Mouse (Mus musculus): ENCODE data around the gene Cpne7. TPM values are rescaled to one million over a fixed set of nuclear protein-coding genes. Genes with fewer than 3 reads are reported as not detected.
"Not testable (repeated sequence)": the region's sequence is repeated elsewhere in the genome, so short reads cannot be mapped to it uniquely, and the experiment has no call there.

Cpne7 gene
- polyA plus RNA-seq (2012; rRNA removed) = 145 and 196 TPM in 2 replicates

GRCm38 (mm10) chr8:123117127-123117731, at the start of gene Cpne7:
TSS of gene Cpne7 (plus strand) at chr8:123117374.
- DNase-seq (ENCODE audit: extremely low spot score in 1 of 2, low spot score in 1 of 2) = no peak

GRCm38 (mm10) chr8:123071176-123071575, 46.0 kb upstream of the Cpne7 start:
- no peak for DNase-seq (ENCODE audit: extremely low spot score in 1 of 2, low spot score in 1 of 2)

GRCm38 (mm10) chr8:123077213-123077612, 40.0 kb upstream of the Cpne7 start:
- no peak for DNase-seq (ENCODE audit: extremely low spot score in 1 of 2, low spot score in 1 of 2)

- DNase-seq (ENCODE audit: extremely low spot score in 1 of 2, low spot score in 1 of 2) = no peak
Measured at GRCm38 (mm10) chr8:123082993-123083392, 34.2 kb upstream of the Cpne7 start.

- peak; percentile 49 to 56 for DNase-seq (ENCODE audit: extremely low spot score in 1 of 2, low spot score in 1 of 2)
Measured at GRCm38 (mm10) chr8:123083610-123084009, 33.6 kb upstream of the Cpne7 start.

GRCm38 (mm10) chr8:123087289-123087688, 29.9 kb upstream of the Cpne7 start:
- no peak for DNase-seq (ENCODE audit: extremely low spot score in 1 of 2, low spot score in 1 of 2)

GRCm38 (mm10) chr8:123097216-123097615, 20.0 kb upstream of the Cpne7 start:
- DNase-seq (ENCODE audit: extremely low spot score in 1 of 2, low spot score in 1 of 2) = no peak

- peak in 1 of 2 experiments; percentile 44 for DNase-seq (ENCODE audit: extremely low spot score in 1 of 2, low spot score in 1 of 2)
Measured at GRCm38 (mm10) chr8:123097786-123098584, 19.2 kb upstream of the Cpne7 start.

GRCm38 (mm10) chr8:123100288-123100687, 16.9 kb upstream of the Cpne7 start:
- no peak for DNase-seq (ENCODE audit: extremely low spot score in 1 of 2, low spot score in 1 of 2)

- no peak for DNase-seq (ENCODE audit: extremely low spot score in 1 of 2, low spot score in 1 of 2)
Measured at GRCm38 (mm10) chr8:123101244-123101643, 15.9 kb upstream of the Cpne7 start.

GRCm38 (mm10) chr8:123101735-123102685, 15.2 kb upstream of the Cpne7 start, which contains the start of gene Rpl13:
TSS of gene Rpl13 (plus strand) at chr8:123102350.
- peak; percentile 96 to 99 for DNase-seq (ENCODE audit: extremely low spot score in 1 of 2, low spot score in 1 of 2)

GRCm38 (mm10) chr8:123102855-123103254, 14.3 kb upstream of the Cpne7 start:
- not testable (repeated sequence) for DNase-seq (ENCODE audit: extremely low spot score in 1 of 2, low spot score in 1 of 2)

- no peak for DNase-seq (ENCODE audit: extremely low spot score in 1 of 2, low spot score in 1 of 2)
Measured at GRCm38 (mm10) chr8:123103285-123103684, 13.9 kb upstream of the Cpne7 start.

- DNase-seq (ENCODE audit: extremely low spot score in 1 of 2, low spot score in 1 of 2) = no peak
Measured at GRCm38 (mm10) chr8:123104046-123104767, 13.0 kb upstream of the Cpne7 start.

GRCm38 (mm10) chr8:123105553-123106326, 11.4 kb upstream of the Cpne7 start:
- DNase-seq (ENCODE audit: extremely low spot score in 1 of 2, low spot score in 1 of 2) = peak in 1 of 2 experiments; percentile 74

- no peak for DNase-seq (ENCODE audit: extremely low spot score in 1 of 2, low spot score in 1 of 2)
Measured at GRCm38 (mm10) chr8:123106531-123106930, 10.6 kb upstream of the Cpne7 start.

- no peak for DNase-seq (ENCODE audit: extremely low spot score in 1 of 2, low spot score in 1 of 2)
Measured at GRCm38 (mm10) chr8:123108010-123108409, 9.2 kb upstream of the Cpne7 start.

GRCm38 (mm10) chr8:123108953-123109352, 8.2 kb upstream of the Cpne7 start:
- no peak for DNase-seq (ENCODE audit: extremely low spot score in 1 of 2, low spot score in 1 of 2)

- DNase-seq (ENCODE audit: extremely low spot score in 1 of 2, low spot score in 1 of 2) = no peak
Measured at GRCm38 (mm10) chr8:123110649-123111048, 6.5 kb upstream of the Cpne7 start.

Data from frontal cortex, adult 2 months (tissue).